8 mouse cellular contexts compared by ENCODE assay signal in genomic region chr12:79191701-79192100, GRCm38 (mm10). TPM values are rescaled to one million over a fixed set of nuclear protein-coding genes. Genes with fewer than 3 reads are reported as not detected.
DNase-seq lines count a peak whose midpoint lies in the region; ATAC-seq and TF ChIP-seq lines count a peak whose summit lies in the region.

No protein-coding gene starts in this region.

- intact Hi-C loops in gastrocnemius, adult 2 months (cut with DNase I) = loop anchor here (5.0 kb wide), 1 partner anchor 71 kb away; no protein-coding TSS in a partner anchor
- intact Hi-C loops in left cerebral cortex, postnatal 14 days (cut with DNase I) = loop anchor here (5.0 kb wide), 1 partner anchor 66 kb away; no protein-coding TSS in a partner anchor

- 6% methylated on average over 14 of the region's 14 CpGs for WGBS in hindbrain, postnatal 0 days

- H3K36me3 ChIP-seq in hindbrain, postnatal 0 days (ENCODE audit: insufficient read depth, low read length) = peaks cover 6% of the 10 kb centered on the region

- no peaks in the 10 kb centered on the region for H3K9me3 ChIP-seq in hindbrain, postnatal 0 days (ENCODE audit: low read length)

- ATAC-seq in common myeloid progenitor, adult 5-6 weeks (replicated peaks; ENCODE audit: low read depth, poor library complexity, severe bottlenecking) = peak; percentile 95
- ATAC-seq in hindbrain, postnatal 0 days = peak; percentile 88
- peak; percentile 92 for ATAC-seq in megakaryocyte-erythroid progenitor cell, adult 5-6 weeks (replicated peaks; ENCODE audit: low FRiP score, low TSS enrichment, poor library complexity, severe bottlenecking)

- peak overlapping the region; percentile 62 for H3K27ac ChIP-seq in gastrocnemius, adult 2 months
- H3K27ac ChIP-seq in hindbrain, postnatal 0 days = peak overlapping the region; percentile 71

- H3K9ac ChIP-seq in hindbrain, postnatal 0 days (replicated peaks; ENCODE audit: low read length) = peak overlapping the region; percentile 58

- H3K4me1 ChIP-seq in hindbrain, postnatal 0 days (ENCODE audit: insufficient read depth, low read length) = 0 out of 2 replicates have a peak, but pooled peaks cover 7% of the 10 kb centered on the region

- DNase-seq in adrenal gland, adult (ENCODE audit: inconsistent age in 2 of 2, low spot score in 1 of 2) = peak; percentile 71 to 90
- DNase-seq in gastrocnemius, adult 2 months = peak; percentile 81
- peak; percentile 92 for DNase-seq in hindbrain, postnatal 0 days (ENCODE audit: low spot score)
- DNase-seq in left cerebral cortex, postnatal 14 days (ENCODE audit: low spot score in 2 of 2) = peak; percentile 65 to 81
- peak; percentile 76 for DNase-seq in right cerebral cortex, postnatal 25 days
- peak; percentile 64 to 71 for DNase-seq in urinary bladder, postnatal 36 days (ENCODE audit: low spot score in 2 of 2)

- peak overlapping the region; percentile 80 for H3K4me3 ChIP-seq in gastrocnemius, adult 2 months
- H3K4me3 ChIP-seq in hindbrain, postnatal 0 days (ENCODE audit: low read length) = peak overlapping the region; percentile 61

- TF ChIP-seq CTCF in gastrocnemius, adult 2 months (IDR thresholded peaks at IDR 0.05) = peak; percentile 68
- TF ChIP-seq CTCF in hindbrain, postnatal 0 days (IDR thresholded peaks at IDR 0.05; ENCODE audit: low read depth) = peak; percentile 76

- no peaks in the 10 kb centered on the region for H3K27me3 ChIP-seq in hindbrain, postnatal 0 days (ENCODE audit: insufficient read depth, low read length)

- peak overlapping the region; percentile 88 for H3K4me2 ChIP-seq in hindbrain, postnatal 0 days (ENCODE audit: low read depth, low read length)

RNA-seq across cellular contexts. Expression of gene Rdh11, which starts 0.4 kb away (rescaled TPM):
- 24.7 and 25.1 TPM in 2 replicates for total RNA-seq in common myeloid progenitor, adult 5-6 weeks (2017)
- total RNA-seq in gastrocnemius, adult 2 months (2021) = 1 to 10 TPM; 2.0 to 2.6 TPM
- 44.9 and 46.1 TPM in 2 replicates for total RNA-seq in hindbrain, postnatal 0 days (2014; rRNA removed)
- 30.7 and 34.9 TPM in 2 replicates for polyA plus RNA-seq in hindbrain, postnatal 0 days (2015; fragmentation: Nextera tagmentation; extraction: Ambion mirVana)
- total RNA-seq in left cerebral cortex, postnatal 14 days (2021) = 10 to 100 TPM; 21.8 to 22.2 TPM
- total RNA-seq in megakaryocyte-erythroid progenitor cell, adult 5-6 weeks (2014; fragmentation: Nextera tagmentation) = 17.3 and 24.7 TPM in 2 replicates
- total RNA-seq in megakaryocyte-erythroid progenitor cell, adult 5-6 weeks (2017) = 29.6 and 30.5 TPM in 2 replicates

RNA-seq across cellular contexts. Expression of gene Rdh12, which starts 17.0 kb away (rescaled TPM):
- 0.73 and 5.1 TPM in 2 replicates for total RNA-seq in common myeloid progenitor, adult 5-6 weeks (2017)
- under 1 TPM in 1 of 2 experiments, not detected in 1; 0.20 TPM for total RNA-seq in gastrocnemius, adult 2 months (2021)
- 0.47 and 0.86 TPM in 2 replicates for total RNA-seq in hindbrain, postnatal 0 days (2014; rRNA removed)
- polyA plus RNA-seq in hindbrain, postnatal 0 days (2015; fragmentation: Nextera tagmentation; extraction: Ambion mirVana) = 0.63 and 0.83 TPM in 2 replicates
- 1 to 10 TPM in 1 of 2 experiments, under 1 TPM in 1; 0.94 to 1.2 TPM for total RNA-seq in left cerebral cortex, postnatal 14 days (2021)
- total RNA-seq in megakaryocyte-erythroid progenitor cell, adult 5-6 weeks (2014; fragmentation: Nextera tagmentation) = 1.2 and 5.7 TPM in 2 replicates
- 0.19 TPM in 1 of 2 replicates, not detected in the other for total RNA-seq in megakaryocyte-erythroid progenitor cell, adult 5-6 weeks (2017)

RNA-seq across cellular contexts. Expression of gene Vti1b, which starts 19.2 kb away (rescaled TPM):
- 147 and 182 TPM in 2 replicates for total RNA-seq in common myeloid progenitor, adult 5-6 weeks (2017)
- total RNA-seq in gastrocnemius, adult 2 months (2021) = 10 to 100 TPM; 72.1 to 88.9 TPM
- 49.4 and 59.7 TPM in 2 replicates for total RNA-seq in hindbrain, postnatal 0 days (2014; rRNA removed)
- 217 and 218 TPM in 2 replicates for polyA plus RNA-seq in hindbrain, postnatal 0 days (2015; fragmentation: Nextera tagmentation; extraction: Ambion mirVana)
- 100 to 1,000 TPM; 190 to 192 TPM for total RNA-seq in left cerebral cortex, postnatal 14 days (2021)
- total RNA-seq in megakaryocyte-erythroid progenitor cell, adult 5-6 weeks (2014; fragmentation: Nextera tagmentation) = 40.5 and 50.0 TPM in 2 replicates
- total RNA-seq in megakaryocyte-erythroid progenitor cell, adult 5-6 weeks (2017) = 141 and 215 TPM in 2 replicates

Comparison
In these comparisons a context has a peak if more than half of its experiments do, and no peak if none do; other contexts are left out.
1. Peak in every context shown above with its lines: DNase-seq, ATAC-seq, H3K4me3 ChIP-seq and H3K27ac ChIP-seq.